ENCODE assay signal across 12 mouse cellular contexts in the genomic region with DNA sequence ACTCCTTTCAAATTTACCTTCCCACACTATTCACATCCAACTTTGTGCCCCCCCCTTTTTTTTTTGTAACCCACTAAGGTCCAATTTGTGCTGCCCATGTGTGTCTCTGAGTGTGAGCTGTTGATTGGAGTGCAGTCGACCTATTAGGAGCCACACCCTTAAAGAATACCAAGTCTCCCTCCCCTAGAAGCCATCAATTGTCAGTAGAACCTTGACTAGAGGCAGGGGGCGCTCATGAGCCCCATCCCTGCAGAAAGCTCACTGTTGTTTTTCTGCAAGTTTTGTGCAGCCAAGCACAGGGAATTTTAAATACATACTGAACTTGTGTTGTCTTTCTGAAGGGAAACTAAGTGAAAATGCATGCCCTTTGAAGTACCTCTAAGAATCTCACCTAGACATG. TPM values are rescaled to one million over a fixed set of nuclear protein-coding genes. Genes with fewer than 3 reads are reported as not detected.
DNase-seq lines count a peak whose midpoint lies in the region; ATAC-seq and TF ChIP-seq lines count a peak whose summit lies in the region.
"Had no signal": no experiment of that assay in that cellular context is flagged by ENCODE, and none has a peak within 500 bp of the region (broad histone marks: within the 10 kb centered on the region; RNA-seq: fewer than 3 reads in every experiment).

No protein-coding gene starts in this region.

- H3K4me3 ChIP-seq in cerebellum, adult 2 months (replicated peaks; ENCODE audit: insufficient read depth, low read depth, low read length), result no peak overlapping the region
- H3K4me3 ChIP-seq in liver, embryonic 11.5 days (ENCODE audit: low read depth, low read length), result no peak overlapping the region
- H3K4me3 ChIP-seq in ES-E14 (ENCODE audit: insufficient read depth in 1 of 2, low read depth in 1 of 2, low read length in 2 of 2, poor library complexity in 1 of 2, severe bottlenecking in 1 of 2), result no peak overlapping the region
- H3K4me3 ChIP-seq: embryonic facial prominence, embryonic 13.5 days; hindbrain, embryonic 13.5 days; megakaryocyte, embryonic 14.5 days had no signal

- no peak for ATAC-seq in liver, embryonic 11.5 days (replicated peaks; ENCODE audit: low FRiP score)
- ATAC-seq in frontal cortex, adult (ENCODE audit: low TSS enrichment), result no peak

- H3K4me1 ChIP-seq in cerebellum, adult 2 months (ENCODE audit: control insufficient read depth, insufficient read depth, low read length), result no peaks in the 10 kb centered on the region
- no peaks in the 10 kb centered on the region; the same call in 1 of the 2 replicates for H3K4me1 ChIP-seq in liver, embryonic 11.5 days (replicated peaks; ENCODE audit: control insufficient read depth, insufficient read depth, low read length)
- no peaks in the 10 kb centered on the region for H3K4me1 ChIP-seq in ES-E14 (ENCODE audit: control insufficient read depth in 2 of 2, insufficient read depth in 2 of 2, low read length in 2 of 2, poor library complexity in 1 of 2)
- H3K4me1 ChIP-seq: embryonic facial prominence, embryonic 13.5 days; hindbrain, embryonic 13.5 days had no signal

- H3K36me3 ChIP-seq in liver, embryonic 11.5 days (ENCODE audit: control insufficient read depth, insufficient read depth, low read length), result no peaks in the 10 kb centered on the region
- no peaks in the 10 kb centered on the region for H3K36me3 ChIP-seq in ES-E14 (ENCODE audit: control insufficient read depth, insufficient read depth, low read length, poor library complexity, severe bottlenecking)
- H3K36me3 ChIP-seq: embryonic facial prominence, embryonic 13.5 days; hindbrain, embryonic 13.5 days had no signal

- no peaks in the 10 kb centered on the region for H3K27me3 ChIP-seq in cerebellum, adult 2 months (ENCODE audit: control insufficient read depth, insufficient read depth, low read length)
- no peaks in the 10 kb centered on the region for H3K27me3 ChIP-seq in liver, embryonic 11.5 days (replicated peaks; ENCODE audit: control insufficient read depth, insufficient read depth, low read length)
- H3K27me3 ChIP-seq: embryonic facial prominence, embryonic 13.5 days; hindbrain, embryonic 13.5 days had no signal

- WGBS in cerebellum, adult 2 months, result 19% methylated on average over 2 of the region's 2 CpGs
- 8% methylated on average over 2 of the region's 2 CpGs for WGBS in liver, embryonic 11.5 days

- no peak for TF ChIP-seq POLR2A in cerebellum, adult 2 months (IDR thresholded peaks at IDR 0.05; ENCODE audit: borderline replicate concordance, insufficient read depth, low read length)

- no peaks in the 10 kb centered on the region for H3K9me3 ChIP-seq in liver, embryonic 11.5 days (ENCODE audit: control insufficient read depth, low read length)
- H3K9me3 ChIP-seq in ES-E14 (ENCODE audit: control insufficient read depth, insufficient read depth, low read depth, low read length), result no peaks in the 10 kb centered on the region
- H3K9me3 ChIP-seq: embryonic facial prominence, embryonic 13.5 days; hindbrain, embryonic 13.5 days; megakaryocyte, embryonic 14.5 days had no signal

- H3K27ac ChIP-seq in cerebellum, adult 2 months (ENCODE audit: insufficient read depth, low read length), result no peak overlapping the region
- no peak overlapping the region for H3K27ac ChIP-seq in liver, embryonic 11.5 days (ENCODE audit: low read depth, low read length)
- H3K27ac ChIP-seq in ES-E14 (ENCODE audit: insufficient read depth, low read depth, low read length, poor library complexity, severe bottlenecking), result no peak overlapping the region
- H3K27ac ChIP-seq: embryonic facial prominence, embryonic 13.5 days; hindbrain, embryonic 13.5 days had no signal

- no peak for DNase-seq in cerebellum, adult 2 months
- DNase-seq in cerebellum, adult 18-20 months, result no peak
- DNase-seq in liver (peak; percentile 39), ES-E14 (ENCODE audit: low read depth, low spot score) (peak; percentile 19)
- DNase-seq in liver, embryonic 11.5 days (ENCODE audit: low spot score), result no peak
- peak; percentile 14 to 18 for DNase-seq in lung, postnatal 4 days
- no peak for DNase-seq in adrenal gland, postnatal 10 days

- H3K9ac ChIP-seq in liver, embryonic 11.5 days (ENCODE audit: low read depth, low read length), result no peak overlapping the region
- H3K9ac ChIP-seq in ES-E14 (ENCODE audit: insufficient read depth, low read depth, low read length, poor library complexity, severe bottlenecking), result no peak overlapping the region
- H3K9ac ChIP-seq: embryonic facial prominence, embryonic 13.5 days; hindbrain, embryonic 13.5 days had no signal

- TF ChIP-seq CTCF in cerebellum, adult 2 months (IDR thresholded peaks at IDR 0.05; ENCODE audit: borderline replicate concordance, insufficient read depth, low read depth, low read length), result 0 out of 2 replicates have a peak, but pooled peaks have one; percentile 6

- in situ Hi-C loops in ES-E14 (cut with MboI; ENCODE audit: low sequenced_read_pairs in 2 of 2, unreplicated experiment in 2 of 2), result no loop called here

- H3K4me2 ChIP-seq in liver, embryonic 11.5 days, result no peak overlapping the region
- H3K4me2 ChIP-seq: embryonic facial prominence, embryonic 13.5 days; hindbrain, embryonic 13.5 days had no signal

TF ChIP-seq in ES-E14, 5 proteins besides CTCF, POLR2A, EP300 and RAD21:
- no peak for TF ChIP-seq ZNF384 (IDR thresholded peaks at IDR 0.05; ENCODE audit: low read depth, low read length)
- no peak for TF ChIP-seq HCFC1 (IDR thresholded peaks at IDR 0.05; ENCODE audit: borderline replicate concordance, insufficient read depth, low read length)
- TF ChIP-seq MAFK (IDR thresholded peaks at IDR 0.05; ENCODE audit: insufficient read depth, low read depth, low read length), result no peak
- no peak for TF ChIP-seq ZC3H11A (IDR thresholded peaks at IDR 0.05; ENCODE audit: borderline replicate concordance, low read depth, low read length)
- no peak for TF ChIP-seq CHD2 (IDR thresholded peaks at IDR 0.05; ENCODE audit: low read depth, low read length)
TF ChIP-seq in ES-E14: peak in this region for 0.

RNA-seq across cellular contexts. Expression of a gene that starts 1.9 kb away (rescaled TPM):
- polyA plus RNA-seq in cerebellum, adult 2 months (2012; rRNA removed), result not detected in 2 replicates
- polyA plus RNA-seq in liver, embryonic 11.5 days (2014; fragmentation: Nextera tagmentation; extraction: Ambion mirVana), result 3.6 and 4.3 TPM in 2 replicates
- total RNA-seq in ES-E14 (2012; rRNA removed), result 0.42 and 5.7 TPM in 2 replicates
- not detected for total RNA-seq in adrenal gland, postnatal 10 days (2021)
- total RNA-seq: left cerebral cortex, adult 18-20 months had no signal

RNA-seq across cellular contexts. Expression of a gene that starts 31.6 kb away (rescaled TPM):
- polyA plus RNA-seq in cerebellum, adult 2 months (2012; rRNA removed), result 5.1 and 5.8 TPM in 2 replicates
- 11.1 and 13.5 TPM in 2 replicates for polyA plus RNA-seq in liver, embryonic 11.5 days (2014; fragmentation: Nextera tagmentation; extraction: Ambion mirVana)
- total RNA-seq in ES-E14 (2012; rRNA removed), result 9.4 and 12.2 TPM in 2 replicates
- total RNA-seq in adrenal gland, postnatal 10 days (2021), result 10 to 100 TPM in 1 of 2 experiments, 1 to 10 TPM in 1; 8.2 to 15.1 TPM

RNA-seq across cellular contexts. Expression of a gene that starts 35.3 kb away (rescaled TPM):
- polyA plus RNA-seq in cerebellum, adult 2 months (2012; rRNA removed), result not detected in 2 replicates
- polyA plus RNA-seq in liver, embryonic 11.5 days (2014; fragmentation: Nextera tagmentation; extraction: Ambion mirVana), result not detected in 2 replicates
- not detected in 2 replicates for total RNA-seq in ES-E14 (2012; rRNA removed)
- not detected for total RNA-seq in adrenal gland, postnatal 10 days (2021)
- total RNA-seq: left cerebral cortex, adult 18-20 months had no signal
- polyA plus RNA-seq: embryonic facial prominence, embryonic 13.5 days; hindbrain, embryonic 13.5 days had no signal

Comparison
In these comparisons a context has a peak if more than half of its experiments do, and no peak if none do; other contexts are left out.
1. DNase-seq: peak in liver (single experiment), ES-E14 (single experiment) and lung, postnatal 4 days (2 of 2); none in cerebellum, adult 2 months (0 of 2), cerebellum, adult 18-20 months (0 of 2), liver, embryonic 11.5 days (single experiment) and adrenal gland, postnatal 10 days (single experiment).